Mouse (Mus musculus): Measurements from ENCODE around the gene Kcnk3. TPM values are rescaled to one million over a fixed set of nuclear protein-coding genes. Genes with fewer than 3 reads are reported as not detected.

Kcnk3 gene
- polyA plus RNA-seq, 1 experiment, result 0.11 TPM

- no peak for TF ChIP-seq POLR2A (IDR thresholded peaks at IDR 0.05; ENCODE audit: insufficient read length, low read depth)
- no peak for TF ChIP-seq USF1 (IDR thresholded peaks at IDR 0.05; ENCODE audit: low read depth)
- TF ChIP-seq POLR2AphosphoS2 (IDR thresholded peaks at IDR 0.05; ENCODE audit: insufficient read length, low read depth), result no peak
- TF ChIP-seq MYOD1 (IDR thresholded peaks at IDR 0.05; ENCODE audit: control insufficient read depth in 1 of 3, insufficient read length in 2 of 3, low read depth in 2 of 3), result no peak
- TF ChIP-seq TCF3 (IDR thresholded peaks at IDR 0.05; ENCODE audit: insufficient read length, low read depth), result no peak
- no peak for TF ChIP-seq REST (IDR thresholded peaks at IDR 0.05; ENCODE audit: insufficient read depth, insufficient read length)
- TF ChIP-seq TCF12 (IDR thresholded peaks at IDR 0.05; ENCODE audit: insufficient read depth, poor library complexity, severe bottlenecking), result no peak
- TF ChIP-seq CEBPB (IDR thresholded peaks at IDR 0.05; ENCODE audit: insufficient read depth, poor library complexity, severe bottlenecking), result no peak
- TF ChIP-seq SRF (IDR thresholded peaks at IDR 0.05; ENCODE audit: control insufficient read depth, insufficient read length, low read depth), result no peak
- no peak for TF ChIP-seq MAX (IDR thresholded peaks at IDR 0.05; ENCODE audit: low read depth)
- no peak for TF ChIP-seq E2F4 (IDR thresholded peaks at IDR 0.05; ENCODE audit: insufficient read depth)
- no peak for TF ChIP-seq MYOG (IDR thresholded peaks at IDR 0.05; ENCODE audit: control insufficient read depth in 1 of 3, insufficient read depth in 1 of 3, insufficient read length in 2 of 3, low read depth in 2 of 3)
- H3K4me3 ChIP-seq, result no peak overlapping the region
- peaks cover 50% of the 10 kb centered on the region for H3K27me3 ChIP-seq (ENCODE audit: control insufficient read depth, insufficient read depth, insufficient read length)
Measured at GRCm38 (mm10) chr5:30588301-30588968, 465 bp downstream of the Kcnk3 start.

GRCm38 (mm10) chr5:30589069-30589468, 1.1 kb downstream of the Kcnk3 start:
- no peak overlapping the region for H3K4me3 ChIP-seq
- no peaks in the 10 kb centered on the region for H3K79me2 ChIP-seq (ENCODE audit: control insufficient read depth, insufficient read depth)
- no peak overlapping the region for H3ac ChIP-seq (ENCODE audit: control insufficient read depth, insufficient read length)
- no peak for TF ChIP-seq POLR2AphosphoS2 (IDR thresholded peaks at IDR 0.05; ENCODE audit: insufficient read length, low read depth)
- TF ChIP-seq TCF3 (IDR thresholded peaks at IDR 0.05; ENCODE audit: insufficient read length, low read depth), result no peak
- no peak for TF ChIP-seq USF1 (IDR thresholded peaks at IDR 0.05; ENCODE audit: low read depth)
- TF ChIP-seq E2F4 (IDR thresholded peaks at IDR 0.05; ENCODE audit: insufficient read depth), result no peak
- no peak for TF ChIP-seq CEBPB (IDR thresholded peaks at IDR 0.05; ENCODE audit: insufficient read depth, poor library complexity, severe bottlenecking)
- TF ChIP-seq MAX (IDR thresholded peaks at IDR 0.05; ENCODE audit: low read depth), result no peak
- TF ChIP-seq MYOG (IDR thresholded peaks at IDR 0.05; ENCODE audit: control insufficient read depth in 1 of 3, insufficient read depth in 1 of 3, insufficient read length in 2 of 3, low read depth in 2 of 3), result no peak
- no peak for TF ChIP-seq MYOD1 (IDR thresholded peaks at IDR 0.05; ENCODE audit: control insufficient read depth in 1 of 3, insufficient read length in 2 of 3, low read depth in 2 of 3)
- TF ChIP-seq SRF (IDR thresholded peaks at IDR 0.05; ENCODE audit: control insufficient read depth, insufficient read length, low read depth), result no peak
- TF ChIP-seq POLR2A (IDR thresholded peaks at IDR 0.05; ENCODE audit: insufficient read length, low read depth), result no peak
- no peak for TF ChIP-seq REST (IDR thresholded peaks at IDR 0.05; ENCODE audit: insufficient read depth, insufficient read length)
- TF ChIP-seq TCF12 (IDR thresholded peaks at IDR 0.05; ENCODE audit: insufficient read depth, poor library complexity, severe bottlenecking), result no peak
- H3K36me3 ChIP-seq (ENCODE audit: control insufficient read depth, insufficient read depth), result no peaks in the 10 kb centered on the region
- peaks cover 52% of the 10 kb centered on the region for H3K27me3 ChIP-seq (ENCODE audit: control insufficient read depth, insufficient read depth, insufficient read length)
- no peak overlapping the region for H3K4me2 ChIP-seq (ENCODE audit: low read depth)

More at GRCm38 (mm10) chr5:30588301-30588968, 465 bp downstream of the Kcnk3 start:
- H3K4me2 ChIP-seq (ENCODE audit: low read depth), result no peak overlapping the region
- no peak overlapping the region for H3ac ChIP-seq (ENCODE audit: control insufficient read depth, insufficient read length)
- H3K79me2 ChIP-seq (ENCODE audit: control insufficient read depth, insufficient read depth), result no peaks in the 10 kb centered on the region
- no peaks in the 10 kb centered on the region for H3K36me3 ChIP-seq (ENCODE audit: control insufficient read depth, insufficient read depth)

- no peaks in the 10 kb centered on the region for H3K79me2 ChIP-seq (ENCODE audit: control insufficient read depth, insufficient read depth)
- TF ChIP-seq MYOD1 (IDR thresholded peaks at IDR 0.05; ENCODE audit: control insufficient read depth in 1 of 3, insufficient read length in 2 of 3, low read depth in 2 of 3), result no peak
- TF ChIP-seq POLR2A (IDR thresholded peaks at IDR 0.05; ENCODE audit: insufficient read length, low read depth), result no peak
- peaks cover 52% of the 10 kb centered on the region for H3K27me3 ChIP-seq (ENCODE audit: control insufficient read depth, insufficient read depth, insufficient read length)
- no peaks in the 10 kb centered on the region for H3K36me3 ChIP-seq (ENCODE audit: control insufficient read depth, insufficient read depth)
- no peak overlapping the region for H3K4me2 ChIP-seq (ENCODE audit: low read depth)
- H3K4me3 ChIP-seq, result no peak overlapping the region
- H3ac ChIP-seq (ENCODE audit: control insufficient read depth, insufficient read length), result no peak overlapping the region
Measured at GRCm38 (mm10) chr5:30589546-30589945, 1.6 kb downstream of the Kcnk3 start.

GRCm38 (mm10) chr5:30590231-30590630, 2.3 kb downstream of the Kcnk3 start:
- TF ChIP-seq MYOG (IDR thresholded peaks at IDR 0.05; ENCODE audit: control insufficient read depth in 1 of 3, insufficient read depth in 1 of 3, insufficient read length in 2 of 3, low read depth in 2 of 3) (no peak), MYOD1 (IDR thresholded peaks at IDR 0.05; ENCODE audit: control insufficient read depth in 1 of 3, insufficient read length in 2 of 3, low read depth in 2 of 3) (no peak), USF1 (IDR thresholded peaks at IDR 0.05; ENCODE audit: low read depth) (no peak), CEBPB (IDR thresholded peaks at IDR 0.05; ENCODE audit: insufficient read depth, poor library complexity, severe bottlenecking) (no peak), SRF (IDR thresholded peaks at IDR 0.05; ENCODE audit: control insufficient read depth, insufficient read length, low read depth) (no peak), E2F4 (IDR thresholded peaks at IDR 0.05; ENCODE audit: insufficient read depth) (no peak)
- H3K4me3 ChIP-seq, result no peak overlapping the region
- no peaks in the 10 kb centered on the region for H3K79me2 ChIP-seq (ENCODE audit: control insufficient read depth, insufficient read depth)
- no peak overlapping the region for H3ac ChIP-seq (ENCODE audit: control insufficient read depth, insufficient read length)
- peaks cover 53% of the 10 kb centered on the region for H3K27me3 ChIP-seq (ENCODE audit: control insufficient read depth, insufficient read depth, insufficient read length)
- no peaks in the 10 kb centered on the region for H3K36me3 ChIP-seq (ENCODE audit: control insufficient read depth, insufficient read depth)
- no peak overlapping the region for H3K4me2 ChIP-seq (ENCODE audit: low read depth)

GRCm38 (mm10) chr5:30591205-30591731, 3.3 kb downstream of the Kcnk3 start:
- TF ChIP-seq MAX (IDR thresholded peaks at IDR 0.05; ENCODE audit: low read depth) (no peak), SRF (IDR thresholded peaks at IDR 0.05; ENCODE audit: control insufficient read depth, insufficient read length, low read depth) (no peak), POLR2A (IDR thresholded peaks at IDR 0.05; ENCODE audit: insufficient read length, low read depth) (no peak), TCF3 (IDR thresholded peaks at IDR 0.05; ENCODE audit: insufficient read length, low read depth) (no peak), MYOD1 (IDR thresholded peaks at IDR 0.05; ENCODE audit: control insufficient read depth in 1 of 3, insufficient read length in 2 of 3, low read depth in 2 of 3) (no peak), POLR2AphosphoS2 (IDR thresholded peaks at IDR 0.05; ENCODE audit: insufficient read length, low read depth) (no peak), E2F4 (IDR thresholded peaks at IDR 0.05; ENCODE audit: insufficient read depth) (no peak), CEBPB (IDR thresholded peaks at IDR 0.05; ENCODE audit: insufficient read depth, poor library complexity, severe bottlenecking) (no peak), USF1 (IDR thresholded peaks at IDR 0.05; ENCODE audit: low read depth) (no peak), MYOG (IDR thresholded peaks at IDR 0.05; ENCODE audit: control insufficient read depth in 1 of 3, insufficient read depth in 1 of 3, insufficient read length in 2 of 3, low read depth in 2 of 3) (no peak), TCF12 (IDR thresholded peaks at IDR 0.05; ENCODE audit: insufficient read depth, poor library complexity, severe bottlenecking) (no peak), REST (IDR thresholded peaks at IDR 0.05; ENCODE audit: insufficient read depth, insufficient read length) (no peak)
- H3K4me3 ChIP-seq, result no peak overlapping the region
- H3K27me3 ChIP-seq (ENCODE audit: control insufficient read depth, insufficient read depth, insufficient read length), result peaks cover 60% of the 10 kb centered on the region
- no peaks in the 10 kb centered on the region for H3K36me3 ChIP-seq (ENCODE audit: control insufficient read depth, insufficient read depth)
- no peaks in the 10 kb centered on the region for H3K79me2 ChIP-seq (ENCODE audit: control insufficient read depth, insufficient read depth)
- no peak overlapping the region for H3K4me2 ChIP-seq (ENCODE audit: low read depth)
- no peak overlapping the region for H3ac ChIP-seq (ENCODE audit: control insufficient read depth, insufficient read length)
